Mouse (Mus musculus) MN1 (cell line): ENCODE measurements around the gene Zfyve27.

Experiments used
- DNase-seq: peaks from one replicate; pipeline ENCODE4 v3.0.0-alpha.2; 2016; ENCODE audit warnings: low spot score

Zfyve27 gene

DNA sequence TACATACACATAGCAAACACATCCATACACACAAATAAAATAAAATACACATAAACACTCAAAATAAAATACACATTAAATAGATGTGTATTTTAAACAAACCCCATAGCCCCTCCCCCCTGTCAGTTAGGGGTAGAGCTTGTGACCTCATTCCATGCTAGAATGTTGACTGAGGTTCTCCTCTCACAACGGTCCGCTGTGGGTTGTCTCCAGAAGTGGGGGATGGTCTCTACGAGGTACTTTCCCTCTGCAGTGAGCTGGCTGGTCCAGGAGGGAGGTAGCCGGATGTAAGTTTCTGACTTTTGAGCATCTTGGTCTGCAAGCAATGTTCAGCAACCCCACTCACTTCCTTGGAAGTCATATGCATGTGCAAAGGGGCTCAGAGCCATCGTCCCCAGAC, at the start of gene Zfyve27:
Zfyve27 (plus strand) TSS at position 188 of the 400 bp plus-strand sequence.
- DNase-seq: no peak

DNA sequence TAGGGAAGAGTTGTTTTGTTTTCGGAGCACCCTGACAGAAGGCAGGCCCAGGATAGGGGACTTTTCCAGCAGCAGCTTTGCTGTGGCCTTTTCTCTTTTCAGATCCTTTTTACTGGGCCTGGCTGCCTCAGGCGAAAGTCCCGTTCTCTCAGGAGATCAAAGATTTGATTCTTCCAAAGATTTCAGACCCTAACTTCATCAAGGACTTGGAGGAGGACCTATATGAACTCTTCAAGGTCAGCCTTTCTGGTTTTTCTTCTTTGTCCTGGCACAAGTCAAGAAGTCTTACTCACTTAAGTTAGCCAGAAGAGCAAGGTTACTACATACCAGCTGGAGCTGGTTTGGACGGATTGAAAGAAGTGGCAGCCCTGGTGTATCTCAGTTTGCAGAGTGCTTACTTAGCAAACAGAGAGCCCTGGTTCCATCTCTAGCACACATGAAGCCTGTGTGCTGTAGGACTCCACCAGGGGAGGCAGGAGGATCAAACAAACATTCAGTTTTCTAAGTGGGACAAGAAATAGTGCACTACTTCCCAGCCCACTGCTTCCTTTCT, 47.9 kb upstream of the Zfyve27 start:
- DNase-seq: no peak

- no peak for DNase-seq
Observed at GRCm38 (mm10) chr19:42118142-42118541, 45.6 kb upstream of the Zfyve27 start.

DNA sequence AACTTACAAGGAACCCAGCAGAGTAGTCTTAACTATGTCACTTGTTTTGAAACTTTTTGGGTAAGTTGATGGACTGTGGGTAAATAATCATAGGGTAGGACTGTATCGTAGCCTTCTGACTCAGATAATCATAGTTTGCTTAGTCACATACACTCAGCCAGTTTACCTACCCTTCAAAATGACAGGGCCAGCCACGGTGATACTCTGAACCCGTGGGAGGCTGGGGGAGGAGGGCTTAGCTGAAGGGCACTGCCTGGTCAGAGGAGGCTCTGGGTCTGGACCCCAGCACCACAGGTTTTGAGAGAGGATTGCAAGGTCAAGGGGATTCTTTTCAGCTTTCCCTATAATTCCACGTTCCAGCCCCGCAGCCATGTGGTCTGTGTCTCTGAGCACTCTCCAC, 45.2 kb upstream of the Zfyve27 start:
- DNase-seq: no peak

GRCm38 (mm10) chr19:42120451-42120850, 43.3 kb upstream of the Zfyve27 start:
- DNase-seq: no peak

- DNase-seq: no peak
Observed at GRCm38 (mm10) chr19:42124684-42125083, 39.1 kb upstream of the Zfyve27 start.

DNA sequence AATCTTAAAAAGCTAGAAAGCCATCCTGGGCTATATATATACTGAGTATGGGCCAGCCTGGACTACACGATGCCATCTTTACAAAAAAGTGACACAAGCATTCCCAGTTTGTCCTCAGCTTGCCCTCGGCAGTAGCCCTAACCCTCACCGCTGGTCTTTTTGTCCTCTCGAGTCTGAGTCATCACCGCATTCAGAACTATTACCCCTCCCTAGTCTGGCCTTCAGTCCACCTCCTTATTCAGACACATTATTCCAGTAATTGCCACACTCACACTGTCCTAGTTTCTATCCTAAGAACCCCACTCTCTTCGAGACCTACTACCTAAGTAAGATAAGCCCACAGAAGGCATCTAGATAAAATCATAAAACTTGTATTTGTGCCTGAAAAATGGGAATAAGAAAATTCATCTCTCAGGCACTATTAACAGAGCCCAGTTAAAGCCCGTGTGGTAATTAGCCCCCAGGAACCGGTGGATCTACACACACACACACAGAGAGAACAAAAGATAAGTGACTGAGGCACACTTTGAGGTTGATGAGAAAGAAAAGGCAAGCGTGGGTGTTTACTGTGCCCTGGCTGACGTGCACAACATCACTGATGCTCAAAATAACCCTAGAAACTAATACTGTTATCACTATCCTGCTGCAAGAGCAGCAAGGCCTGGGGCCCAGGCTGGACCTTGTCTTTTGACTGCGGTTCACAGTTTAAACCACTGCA, 38.1 kb upstream of the Zfyve27 start:
- no peak for DNase-seq

DNA sequence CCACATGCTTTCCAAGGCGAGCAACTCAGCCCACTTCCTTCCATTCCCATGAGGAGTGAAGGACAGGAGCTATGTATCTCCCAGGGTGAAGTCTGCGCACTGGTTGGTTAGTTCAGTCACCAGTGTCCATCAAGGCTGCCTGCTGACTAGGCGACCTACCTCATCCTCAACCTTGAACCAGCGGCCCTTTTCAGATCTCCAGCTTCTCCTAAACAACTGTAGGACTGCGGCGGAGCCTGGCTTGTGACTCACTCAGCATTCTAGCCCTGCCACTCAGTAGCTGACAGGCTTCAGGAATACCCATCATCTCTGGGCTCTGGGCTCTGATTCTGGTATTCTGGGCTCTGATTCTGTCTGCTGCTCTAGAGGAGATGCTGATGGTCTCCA, 37.5 kb upstream of the Zfyve27 start:
- DNase-seq: no peak

DNA sequence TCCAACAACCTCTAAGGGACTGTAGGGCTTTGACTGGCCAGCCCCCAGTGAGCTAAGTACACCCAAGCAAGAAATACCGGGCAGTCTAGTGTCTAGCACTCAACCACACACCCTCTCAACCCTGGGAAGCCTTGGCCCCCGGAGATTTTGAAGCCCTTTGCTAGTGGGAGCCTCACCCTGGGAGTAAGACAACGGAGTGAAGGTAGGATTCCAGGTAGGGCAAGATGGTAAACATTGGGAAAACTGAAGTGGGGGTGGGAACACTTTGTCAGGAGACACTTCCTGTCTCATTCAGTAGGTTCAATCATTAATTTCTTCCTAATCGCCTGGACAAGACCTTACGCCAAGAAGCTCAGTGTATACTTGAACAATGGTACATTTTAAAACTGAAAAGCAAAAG, 36.7 kb upstream of the Zfyve27 start:
- no peak for DNase-seq

- no peak for DNase-seq
Observed at GRCm38 (mm10) chr19:42128052-42128740, 35.6 kb upstream of the Zfyve27 start.

DNA sequence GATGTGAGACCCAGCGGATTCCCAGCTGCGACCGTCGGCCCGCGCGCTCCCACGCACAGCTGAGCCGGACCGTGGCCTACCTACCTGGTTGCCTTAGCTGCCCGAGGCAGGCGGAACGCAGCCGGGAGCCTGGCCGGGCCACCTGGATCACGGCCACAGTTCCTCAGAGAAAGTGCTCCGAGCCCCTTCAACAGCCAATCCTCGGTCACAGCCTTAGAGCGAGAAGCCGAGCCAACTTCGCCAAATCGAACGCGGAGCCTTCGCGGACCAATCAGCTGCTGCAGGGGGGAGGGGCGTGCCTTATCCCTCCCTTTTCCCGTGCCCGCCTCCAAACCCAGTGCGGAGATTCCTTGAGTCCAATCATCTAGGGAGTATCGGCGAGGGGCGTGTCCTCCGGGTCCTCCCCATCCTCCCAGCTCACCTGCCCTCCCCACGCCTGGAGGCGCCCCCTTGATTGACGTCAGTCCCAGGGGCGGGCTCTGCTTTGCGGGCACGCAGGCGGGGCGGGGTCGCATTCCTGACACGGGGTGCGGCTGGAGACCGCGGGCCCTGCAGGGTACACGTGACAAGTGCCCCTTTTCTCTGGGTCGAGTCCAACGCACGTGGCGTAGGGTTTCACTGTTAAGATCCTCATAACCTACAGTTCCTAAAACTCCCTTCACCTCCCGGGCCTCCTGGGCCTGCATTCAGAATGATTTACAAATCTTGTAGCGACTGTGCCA, 34.8 kb upstream of the Zfyve27 start, which contains the start of gene Avpi1:
Avpi1 (minus strand) TSS at position 273 of the 722 bp plus-strand sequence.
- DNase-seq: peak; percentile 94

DNA sequence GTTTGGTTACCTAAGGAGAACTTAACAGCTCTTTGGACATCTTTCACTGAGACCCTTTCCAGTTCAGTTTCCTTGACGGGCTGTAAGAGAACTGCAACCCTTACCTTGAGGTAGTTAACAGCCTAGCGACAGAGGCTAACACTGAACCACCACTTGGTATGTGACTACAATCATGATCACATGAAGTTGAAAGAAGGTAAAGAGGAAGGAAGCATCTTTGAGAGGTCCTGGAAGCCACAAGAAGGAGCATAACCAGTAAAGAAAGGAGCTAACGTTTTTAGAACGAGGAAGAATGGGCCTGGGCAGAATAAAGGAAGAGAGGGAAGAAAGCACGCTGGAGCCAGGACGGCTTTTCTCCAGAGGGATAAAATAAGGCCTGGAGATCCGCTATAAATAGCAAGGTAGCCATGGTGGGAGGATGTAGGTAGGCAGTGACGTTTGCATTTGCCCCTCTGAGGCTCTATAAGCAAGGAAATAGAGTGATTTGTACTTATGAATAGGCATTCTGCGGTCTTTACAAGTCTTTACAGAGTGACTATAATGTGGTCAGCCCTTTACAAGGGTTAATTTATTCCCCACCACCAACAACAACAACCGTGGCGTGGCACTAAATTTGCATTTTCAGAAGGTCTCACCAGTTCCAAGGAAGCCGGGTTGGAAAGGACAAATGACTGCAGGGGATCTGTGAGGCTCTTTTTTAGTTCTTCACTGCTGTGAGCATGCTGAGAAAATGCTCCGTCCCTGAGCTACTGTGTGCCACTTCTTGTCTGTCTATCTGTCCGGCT, 34.0 kb upstream of the Zfyve27 start:
- DNase-seq: no peak

DNA sequence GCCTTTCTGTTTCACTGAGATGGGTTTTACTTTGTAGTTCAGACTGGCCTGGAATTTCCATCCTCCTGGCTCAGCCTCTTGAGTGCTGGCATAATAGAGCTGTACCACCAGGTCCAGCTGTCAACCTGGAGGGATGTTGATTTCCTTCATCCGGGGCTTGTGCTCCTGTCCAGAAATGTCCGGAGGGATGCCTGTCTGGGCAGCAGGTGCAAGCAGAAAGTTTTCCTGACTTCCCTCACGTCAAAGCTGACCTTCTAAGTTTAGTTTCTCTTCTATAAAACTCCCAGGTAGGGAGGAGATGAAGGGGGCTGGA, 33.5 kb upstream of the Zfyve27 start:
- DNase-seq: no peak

- DNase-seq: no peak
Observed at GRCm38 (mm10) chr19:42131101-42131500, 32.6 kb upstream of the Zfyve27 start.

GRCm38 (mm10) chr19:42135070-42135469, 28.7 kb upstream of the Zfyve27 start:
- no peak for DNase-seq

- peak; percentile 38 for DNase-seq
Observed at GRCm38 (mm10) chr19:42136126-42136525, 27.6 kb upstream of the Zfyve27 start.

GRCm38 (mm10) chr19:42137167-42137672, 26.5 kb upstream of the Zfyve27 start:
- no peak for DNase-seq

DNA sequence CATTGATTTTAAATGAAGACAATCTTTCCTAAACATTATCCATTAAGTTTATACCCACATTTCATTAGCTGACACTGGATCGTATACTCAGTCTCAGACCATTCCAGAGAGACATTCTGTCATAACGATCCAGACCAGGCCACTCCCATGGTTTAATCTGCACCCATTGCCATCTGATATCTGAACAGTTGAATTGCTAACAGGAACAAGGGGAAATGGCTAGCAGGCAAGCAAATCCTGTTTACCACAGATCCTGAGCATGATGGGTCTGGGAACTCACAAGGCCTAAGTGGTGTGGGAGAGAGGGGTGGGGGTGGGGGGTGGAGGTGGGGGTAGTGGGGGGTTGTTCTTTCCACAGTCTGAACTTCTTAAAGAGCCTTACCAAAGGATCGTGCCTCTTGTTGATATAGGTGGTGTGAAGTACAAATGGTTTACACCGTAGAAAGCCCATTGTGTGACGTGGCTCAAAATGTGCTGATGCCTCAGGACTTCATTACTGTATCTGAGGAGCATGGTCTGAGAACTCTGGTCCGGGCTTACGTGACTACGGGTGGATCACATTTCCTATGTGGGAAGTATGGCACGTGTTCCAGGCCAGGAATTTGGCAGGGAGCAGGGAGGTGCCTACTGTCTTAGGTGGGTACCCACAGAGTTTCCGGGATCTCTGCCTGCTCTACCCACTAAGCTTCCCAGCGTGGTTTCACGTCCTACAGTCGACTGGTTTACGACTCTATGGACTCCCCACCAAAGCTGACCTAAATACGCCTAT, 25.1 kb upstream of the Zfyve27 start:
- no peak for DNase-seq

DNA sequence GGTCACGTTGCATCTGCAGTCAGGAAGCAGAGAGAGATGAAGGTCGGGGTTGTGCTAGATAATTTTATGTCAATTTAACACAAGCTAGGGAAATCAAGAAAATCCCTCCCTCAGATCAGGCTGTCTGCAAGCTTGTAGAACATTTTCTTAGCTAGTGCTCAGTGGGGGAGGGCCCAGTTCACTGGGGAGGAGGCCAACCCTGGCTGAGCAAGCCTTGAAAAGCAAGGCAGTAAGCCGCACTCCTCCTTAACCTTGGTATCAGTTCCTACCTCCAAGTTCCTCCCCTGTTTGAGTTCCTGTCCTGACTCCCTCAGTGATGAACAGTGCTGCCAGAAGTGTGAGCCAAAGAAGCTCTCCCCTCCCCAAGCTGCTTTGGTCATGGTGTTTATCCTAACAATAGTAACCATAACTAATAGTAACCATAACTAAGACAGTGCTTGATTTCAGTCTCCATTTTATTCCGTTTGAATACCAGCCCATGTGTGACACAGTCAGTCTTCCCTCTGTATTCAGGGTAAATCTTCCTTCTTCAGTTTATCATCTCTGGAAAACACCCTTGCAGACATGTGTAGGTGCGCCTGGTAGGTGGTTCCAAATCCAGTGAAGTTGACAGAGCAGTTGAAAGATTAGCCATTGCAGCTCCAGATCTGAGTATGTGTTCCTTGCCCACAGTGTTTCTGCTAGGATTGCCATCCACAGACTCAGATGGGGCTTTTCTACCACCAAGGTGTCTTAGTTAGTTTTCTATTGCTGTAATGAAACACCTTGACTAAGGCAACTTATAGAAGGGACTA, 23.8 kb upstream of the Zfyve27 start:
- DNase-seq: no peak

- DNase-seq: no peak
Observed at GRCm38 (mm10) chr19:42141998-42142397, 21.8 kb upstream of the Zfyve27 start.
